Mouse (Mus musculus) heart, embryonic 15.5 days (tissue): ENCODE data around the gene Tcl1b1. TPM values are rescaled to one million over a fixed set of nuclear protein-coding genes. Genes with fewer than 3 reads are reported as not detected.
A peak's percentile ranks its signal among the peaks of the same experiment; 100 is the strongest.
"Not testable (repeated sequence)": the region's sequence is repeated elsewhere in the genome, so short reads cannot be mapped to it uniquely, and the experiment has no call there.

Experiments used
- ATAC-seq: fragments of 200-750 bp; cut with Nextera tagmentation; replicated peaks from 2 replicates; pipeline ENCODE4 v1.8.0; 2017; ENCODE audit warnings: low read depth, moderate TSS enrichment; ENCODE audit not compliant: insufficient number of reproducible peaks, insufficient read depth, low FRiP score
- H3K27ac ChIP-seq: fragments of 300-500 bp; sonication (generic); 2 replicates; pipeline ENCODE4 v1.5.1; 2015; ENCODE audit warnings: mild to moderate bottlenecking, inconsistent platforms
- H3K27me3 ChIP-seq: fragments of 300-500 bp; sonication (generic); 2 replicates; pipeline ENCODE4 v1.6.1; 2015; ENCODE audit warnings: inconsistent platforms
- H3K36me3 ChIP-seq: fragments of 300-500 bp; sonication (generic); 2 replicates; pipeline ENCODE4 v1.6.1; 2015; ENCODE audit warnings: mild to moderate bottlenecking, inconsistent platforms
- H3K4me1 ChIP-seq: fragments of 300-500 bp; sonication (generic); replicated peaks from 2 replicates; pipeline ENCODE4 v1.6.1; 2015; ENCODE audit warnings: inconsistent platforms
- H3K4me2 ChIP-seq: fragments of 300-500 bp; sonication (generic); 2 replicates; pipeline ENCODE4 v1.6.1; 2015; ENCODE audit warnings: inconsistent platforms, mild to moderate bottlenecking, moderate library complexity
- H3K4me3 ChIP-seq: fragments of 300-500 bp; sonication (generic); 2 replicates; pipeline ENCODE4 v1.5.1; 2015; ENCODE audit warnings: mild to moderate bottlenecking, inconsistent platforms
- H3K9ac ChIP-seq: fragments of 300-500 bp; sonication (generic); 2 replicates; pipeline ENCODE4 v1.6.1; 2015; ENCODE audit warnings: mild to moderate bottlenecking, inconsistent platforms
- H3K9me3 ChIP-seq: fragments of 300-500 bp; sonication (generic); replicated peaks from 2 replicates; pipeline ENCODE4 v1.6.1; 2016; ENCODE audit warnings: inconsistent platforms
- WGBS: fragments of 180-500 bp; shearing (Covaris S2); methylation state at CpG from one replicate; pipeline ENCODE4 v1.1.7; 2015; ENCODE audit warnings: mixed read lengths; 5-methylcytosine and 5-hydroxymethylcytosine counted together
- polyA plus RNA-seq: library from polyadenylated mRNA; unstranded; fragments of >200 nt; fragmentation: Nextera tagmentation; extraction: Ambion mirVana; gene quantifications from 2 replicates; pipeline ENCODE4 v1.2.1, GENCODE M21; 2015

The Tcl1b1 gene
- not detected in 2 replicates for polyA plus RNA-seq

- no peak within 1 kb of the TSS for H3K4me3 ChIP-seq
- WGBS = 79% methylated on average over 4 of the region's 4 CpGs
- no peak within 1 kb of the TSS for H3K27ac ChIP-seq
- no peaks in the 10 kb centered on the region for H3K27me3 ChIP-seq
- H3K9ac ChIP-seq = no peak within 1 kb of the TSS
- H3K9me3 ChIP-seq = no peaks in the 10 kb centered on the region
- H3K4me1 ChIP-seq = no peaks in the 10 kb centered on the region
- H3K36me3 ChIP-seq = no peaks in the 10 kb centered on the region
- no peak for ATAC-seq
- no peak within 1 kb of the TSS for H3K4me2 ChIP-seq
Measured at GRCm38 (mm10) chr12:105159390-105159789, at the start of gene Tcl1b1. Gene Tcl1b1 (plus strand): TSS chr12:105159690.

GRCm38 (mm10) chr12:105109812-105110211, 49.7 kb upstream of the Tcl1b1 start:
- no peak overlapping the region for H3K4me2 ChIP-seq
- 45% methylated on average over 4 of the region's 4 CpGs for WGBS
- H3K36me3 ChIP-seq = no peaks in the 10 kb centered on the region
- H3K9ac ChIP-seq = no peak overlapping the region
- H3K4me3 ChIP-seq = no peak overlapping the region
- peak overlapping the region; percentile 10; the same call in 1 of the 2 replicates for H3K27ac ChIP-seq
- ATAC-seq = no peak
- no peaks in the 10 kb centered on the region for H3K27me3 ChIP-seq
- H3K9me3 ChIP-seq = no peaks in the 10 kb centered on the region
- peaks cover 15% of the 10 kb centered on the region for H3K4me1 ChIP-seq

- no peak for ATAC-seq
- Histone ChIP-seq H3K36me3 (no peaks in the 10 kb centered on the region), H3K9ac (no peak overlapping the region), H3K9me3 (no peaks in the 10 kb centered on the region), H3K27ac (no peak overlapping the region), H3K4me1 (peaks cover 15% of the 10 kb centered on the region), H3K27me3 (no peaks in the 10 kb centered on the region), H3K4me2 (no peak overlapping the region), H3K4me3 (no peak overlapping the region)
- WGBS = 34% methylated on average over 13 of the region's 13 CpGs
Measured at GRCm38 (mm10) chr12:105112321-105112988, 47.0 kb upstream of the Tcl1b1 start.

DNA sequence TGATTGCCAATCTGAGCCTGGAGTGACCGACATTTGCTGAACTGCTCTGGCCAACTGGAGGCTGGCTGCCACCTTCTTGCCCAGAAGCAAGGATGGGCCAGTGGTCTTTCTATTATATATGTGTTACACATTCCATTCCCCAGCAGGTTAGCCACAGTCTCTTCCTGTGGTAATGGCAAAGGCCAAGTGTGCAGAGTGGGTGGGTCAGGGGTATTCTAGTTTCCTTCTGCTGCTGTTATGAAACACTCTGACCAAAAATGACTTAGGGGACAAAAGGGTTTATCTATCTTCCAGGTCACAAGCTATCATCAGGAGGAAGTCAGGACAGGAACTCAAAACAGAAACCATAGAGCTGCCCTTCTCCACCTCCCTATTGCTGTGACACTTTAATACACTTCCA, 42.8 kb upstream of the Tcl1b1 start:
- ATAC-seq = no peak
- no peaks in the 10 kb centered on the region for H3K9me3 ChIP-seq
- WGBS = 77% methylated on average over 1 of the region's 1 CpGs
- no peaks in the 10 kb centered on the region; the same call in 1 of the 2 replicates for H3K27me3 ChIP-seq
- H3K4me2 ChIP-seq = no peak overlapping the region
- no peaks in the 10 kb centered on the region for H3K36me3 ChIP-seq
- H3K9ac ChIP-seq = no peak overlapping the region
- H3K4me1 ChIP-seq = peaks cover 6% of the 10 kb centered on the region
- no peak overlapping the region for H3K27ac ChIP-seq
- H3K4me3 ChIP-seq = no peak overlapping the region

DNA sequence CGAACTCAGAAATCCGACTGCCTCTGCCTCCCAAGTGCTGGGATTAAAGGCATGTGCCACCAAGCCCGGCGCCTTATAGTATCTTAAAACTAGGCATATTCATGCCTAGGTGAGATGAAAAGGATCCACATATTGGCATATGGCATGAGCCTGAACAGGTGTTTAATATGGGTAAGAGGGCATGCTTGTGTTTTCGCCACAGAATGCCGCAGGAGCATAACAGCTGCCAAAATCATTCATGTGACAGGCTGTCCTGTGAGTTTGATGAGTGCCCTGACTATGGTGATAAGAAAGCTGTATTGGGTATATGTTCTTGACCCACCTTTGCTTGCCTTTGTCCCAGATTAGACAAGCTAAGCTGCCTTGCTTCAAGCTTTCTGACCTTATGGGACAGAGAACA, 34.1 kb upstream of the Tcl1b1 start:
- Histone ChIP-seq H3K4me3 (no peak overlapping the region), H3K4me2 (no peak overlapping the region), H3K4me1 (no peaks in the 10 kb centered on the region), H3K9ac (no peak overlapping the region), H3K36me3 (no peaks in the 10 kb centered on the region), H3K9me3 (no peaks in the 10 kb centered on the region), H3K27ac (no peak overlapping the region), H3K27me3 (no peaks in the 10 kb centered on the region)
- 79% methylated on average over 6 of the region's 6 CpGs for WGBS
- no peak for ATAC-seq

DNA sequence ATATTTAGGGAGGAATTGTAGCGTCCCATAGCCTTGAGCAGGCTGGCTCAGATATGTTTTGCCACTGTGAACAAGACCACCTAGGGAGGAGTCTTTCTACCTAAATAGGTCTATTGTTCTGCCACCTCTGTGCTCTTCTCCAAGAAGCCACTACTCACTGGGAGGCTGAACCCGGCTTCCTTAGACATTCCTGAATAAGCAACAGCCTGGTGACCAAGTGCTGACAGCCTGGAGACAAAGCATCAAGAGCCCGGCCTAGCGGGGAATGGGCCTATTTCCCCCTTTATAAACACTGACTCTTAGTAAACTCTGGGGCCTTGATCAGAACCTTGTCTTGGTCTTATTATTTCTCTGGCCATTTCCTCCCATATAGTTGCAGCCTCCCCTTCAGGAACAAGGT, 33.0 kb upstream of the Tcl1b1 start:
- Histone ChIP-seq H3K9ac (no peak overlapping the region), H3K4me3 (no peak overlapping the region), H3K27me3 (no peaks in the 10 kb centered on the region), H3K27ac (no peak overlapping the region), H3K4me2 (no peak overlapping the region), H3K9me3 (no peaks in the 10 kb centered on the region), H3K4me1 (no peaks in the 10 kb centered on the region), H3K36me3 (no peaks in the 10 kb centered on the region)
- ATAC-seq = no peak
- 65% methylated on average over 4 of the region's 4 CpGs for WGBS

DNA sequence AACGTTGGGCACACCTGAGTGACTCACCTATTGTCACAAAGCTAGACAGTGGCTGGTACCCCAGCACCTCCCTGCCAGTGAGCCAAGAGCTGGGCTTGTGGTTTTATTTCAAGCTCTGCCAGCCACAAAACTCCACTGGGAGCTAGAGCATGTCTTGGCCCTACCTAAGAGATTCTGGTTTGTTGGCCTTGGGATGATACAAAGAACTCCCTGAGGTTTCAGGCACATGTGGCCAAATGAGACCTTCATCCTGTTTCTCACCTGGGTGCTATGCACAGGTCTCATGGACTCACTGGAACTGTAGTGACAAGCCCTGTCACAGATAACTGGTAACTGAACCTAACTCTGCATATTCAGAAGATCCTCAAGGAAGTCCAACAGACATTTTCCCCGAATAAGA, 31.9 kb upstream of the Tcl1b1 start:
- Histone ChIP-seq H3K9me3 (no peaks in the 10 kb centered on the region), H3K36me3 (no peaks in the 10 kb centered on the region), H3K27me3 (no peaks in the 10 kb centered on the region), H3K9ac (no peak overlapping the region), H3K4me2 (no peak overlapping the region), H3K27ac (no peak overlapping the region), H3K4me3 (no peak overlapping the region), H3K4me1 (no peaks in the 10 kb centered on the region)
- 78% methylated on average over 2 of the region's 2 CpGs for WGBS
- no peak for ATAC-seq

GRCm38 (mm10) chr12:105129494-105130205, 29.8 kb upstream of the Tcl1b1 start:
- not testable (repeated sequence) for H3K27ac ChIP-seq, H3K4me1 ChIP-seq, ATAC-seq, H3K27me3 ChIP-seq, H3K4me3 ChIP-seq, H3K9me3 ChIP-seq, H3K4me2 ChIP-seq, H3K9ac ChIP-seq, H3K36me3 ChIP-seq
- 50% methylated on average over 3 of the region's 3 CpGs for WGBS

DNA sequence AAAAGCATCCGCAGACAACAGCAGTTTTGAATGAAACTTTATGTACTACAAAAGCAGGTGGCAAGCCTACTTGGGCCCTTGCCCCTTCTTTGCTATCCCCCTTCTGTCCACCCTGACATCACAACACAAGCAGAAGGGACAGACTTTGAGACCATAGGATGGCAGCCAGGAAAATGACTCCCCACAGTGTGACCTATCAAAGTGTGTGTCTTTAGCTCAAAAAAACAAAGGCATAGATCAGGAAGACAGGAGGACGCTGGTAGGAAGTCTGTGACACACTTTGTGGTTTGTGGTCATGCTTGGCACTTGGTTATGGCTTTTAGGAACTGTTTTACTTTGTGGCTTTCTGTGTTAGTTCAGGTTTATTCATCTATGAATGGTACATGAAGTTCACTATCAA, 25.3 kb upstream of the Tcl1b1 start:
- H3K4me1 ChIP-seq, H3K27me3 ChIP-seq, H3K27ac ChIP-seq, H3K4me3 ChIP-seq, H3K9ac ChIP-seq, H3K4me2 ChIP-seq, ATAC-seq, H3K9me3 ChIP-seq, H3K36me3 ChIP-seq: not testable (repeated sequence)
- WGBS = 53% methylated on average over 2 of the region's 2 CpGs

DNA sequence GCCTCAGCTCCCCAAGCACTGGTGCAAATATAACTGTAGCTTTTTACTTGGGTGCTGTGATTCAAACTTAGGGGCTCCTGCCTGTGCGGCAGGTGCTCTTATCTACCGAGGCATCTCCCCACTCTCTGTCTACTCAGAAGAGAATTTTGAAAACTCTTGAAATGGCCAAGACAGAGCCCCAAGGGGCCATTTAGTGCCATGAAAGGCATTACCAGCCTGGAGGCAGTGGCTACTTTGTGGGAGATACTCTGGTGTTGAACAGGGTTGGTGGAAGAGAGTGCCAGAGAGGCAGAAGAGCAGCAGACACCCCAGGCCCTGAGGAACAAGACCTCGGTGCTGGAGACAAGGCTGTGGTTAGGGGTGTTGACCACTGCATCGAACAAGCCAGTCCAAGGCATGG, 24.7 kb upstream of the Tcl1b1 start:
- not testable (repeated sequence) for H3K27ac ChIP-seq, H3K9ac ChIP-seq, H3K9me3 ChIP-seq, H3K4me1 ChIP-seq, H3K36me3 ChIP-seq, H3K27me3 ChIP-seq, H3K4me3 ChIP-seq, H3K4me2 ChIP-seq, ATAC-seq
- 62% methylated on average over 4 of the region's 4 CpGs for WGBS

GRCm38 (mm10) chr12:105137729-105138128, 21.8 kb upstream of the Tcl1b1 start:
- 74% methylated on average over 1 of the region's 1 CpGs for WGBS
- ATAC-seq, H3K9ac ChIP-seq, H3K36me3 ChIP-seq, H3K4me1 ChIP-seq, H3K27me3 ChIP-seq, H3K4me3 ChIP-seq, H3K4me2 ChIP-seq, H3K9me3 ChIP-seq, H3K27ac ChIP-seq: not testable (repeated sequence)

GRCm38 (mm10) chr12:105143096-105143495, 16.4 kb upstream of the Tcl1b1 start:
- Histone ChIP-seq H3K36me3 (no peaks in the 10 kb centered on the region), H3K9me3 (no peaks in the 10 kb centered on the region), H3K9ac (no peak overlapping the region), H3K4me1 (no peaks in the 10 kb centered on the region), H3K4me3 (no peak overlapping the region), H3K27ac (no peak overlapping the region), H3K27me3 (no peaks in the 10 kb centered on the region), H3K4me2 (no peak overlapping the region)
- no peak for ATAC-seq
- WGBS = 82% methylated on average over 3 of the region's 3 CpGs
